Mouse (Mus musculus) spleen, adult 2 months (tissue): Measurements from ENCODE around the gene Orai1. TPM values are rescaled to one million over a fixed set of nuclear protein-coding genes. Genes with fewer than 3 reads are reported as not detected.

ENCODE experiments used
- DNase-seq, 2 experiments: peaks; one replicate each; pipeline versions ENCODE4 v3.0.0 to v3.0.0-alpha.2; 2012 to 2021; ENCODE audit warnings: low spot score in 2 of 2, low read depth in 1 of 2
- H3K27ac ChIP-seq: fragments of 200-500 bp; 2 replicates; pipeline ENCODE4 v1.5.1; 2012; ENCODE audit warnings: low read length, inconsistent platforms; ENCODE audit not compliant: insufficient read depth
- H3K27me3 ChIP-seq: fragments of 200-500 bp; 2 replicates; pipeline ENCODE4 v1.6.1; 2012; ENCODE audit warnings: mild to moderate bottlenecking, moderate library complexity, low read length, inconsistent platforms; ENCODE audit not compliant: control insufficient read depth, insufficient read depth
- H3K36me3 ChIP-seq: fragments of 200-500 bp; 2 replicates; pipeline ENCODE4 v1.6.1; 2012; ENCODE audit warnings: mild to moderate bottlenecking, low read length, inconsistent platforms; ENCODE audit not compliant: control insufficient read depth, insufficient read depth
- H3K4me1 ChIP-seq: fragments of 200-500 bp; 2 replicates; pipeline ENCODE4 v1.6.1; 2011; ENCODE audit warnings: inconsistent platforms; ENCODE audit not compliant: control insufficient read depth, insufficient read depth, insufficient read length
- H3K4me3 ChIP-seq: fragments of 200-500 bp; 2 replicates; pipeline ENCODE4 v1.5.1; 2011; ENCODE audit warnings: mild to moderate bottlenecking, inconsistent platforms; ENCODE audit not compliant: insufficient read depth, insufficient read length; ENCODE audit errors: extremely low read depth
- CTCF ChIP-seq: fragments of 200-500 bp; IDR thresholded peaks from 2 replicates; pipeline ENCODE4 v1.5.1; 2011; ENCODE audit warnings: mild to moderate bottlenecking, inconsistent platforms; ENCODE audit not compliant: insufficient read depth, insufficient read length, insufficient replicate concordance; ENCODE audit errors: extremely low read depth
- POLR2A ChIP-seq: fragments of 200-500 bp; IDR thresholded peaks from 2 replicates; pipeline ENCODE4 v1.6.1; 2011; ENCODE audit warnings: low read depth, low read length, inconsistent platforms
- WGBS: fragments of 180-500 bp; shearing (Covaris S2); methylation state at CpG from one replicate; pipeline ENCODE4 v1.1.7; 2018; 5-methylcytosine and 5-hydroxymethylcytosine counted together
- polyA plus RNA-seq: library from polyadenylated mRNA; depleted of rRNA; stranded (reverse); fragments of >200 nt; gene quantifications from 2 replicates; pipeline ENCODE4 v1.2.3, GENCODE M21; 2012

The Orai1 gene
- polyA plus RNA-seq, 1 experiment: 52.3 TPM

- 8% methylated on average over 6 of the region's 6 CpGs for WGBS
- peak in 1 of 2 experiments; percentile 63 for DNase-seq
- Histone ChIP-seq H3K27me3 (no peaks in the 10 kb centered on the region), H3K27ac (no peak overlapping the region), H3K4me3 (no peak overlapping the region), H3K4me1 (no peaks in the 10 kb centered on the region), H3K36me3 (no peaks in the 10 kb centered on the region)
- TF ChIP-seq CTCF: no peak
- no peak for TF ChIP-seq POLR2A
Observed at GRCm38 (mm10) chr5:123067395-123067995, 52.6 kb downstream of the Orai1 start.

GRCm38 (mm10) chr5:123068115-123068514, 53.2 kb downstream of the Orai1 start, which contains the start of gene Tmem120b:
Gene Tmem120b, plus strand, starts transcription at chr5:123068415.
- no peak for DNase-seq
- TF ChIP-seq CTCF (no peak), POLR2A (no peak)
- Histone ChIP-seq H3K4me3 (no peak within 1 kb of the TSS), H3K27ac (no peak within 1 kb of the TSS), H3K4me1 (no peaks in the 10 kb centered on the region), H3K36me3 (no peaks in the 10 kb centered on the region), H3K27me3 (no peaks in the 10 kb centered on the region)
- 84% methylated on average over 12 of the region's 12 CpGs for WGBS

DNA sequence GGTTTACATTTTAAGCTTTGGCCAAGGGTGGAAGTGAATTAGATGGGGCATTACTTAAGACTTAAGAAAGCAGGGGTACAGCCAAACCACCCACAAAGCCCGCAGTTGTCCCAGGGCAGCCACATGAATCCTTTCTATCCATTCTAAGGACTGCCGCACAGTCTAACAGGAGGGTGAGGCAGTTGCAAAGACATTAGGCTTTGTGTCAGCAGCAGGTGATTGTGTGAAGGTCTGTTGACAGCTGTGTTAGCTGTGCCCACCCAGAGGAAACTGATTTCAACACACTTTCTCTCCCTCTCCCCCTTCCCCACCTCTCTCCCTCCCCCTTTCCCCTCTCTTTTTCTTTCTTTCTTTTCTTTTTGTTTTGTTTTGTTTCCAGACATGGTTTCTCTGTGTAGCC, 53.8 kb downstream of the Orai1 start:
- no peak for DNase-seq
- no peak for TF ChIP-seq POLR2A
- no peak for TF ChIP-seq CTCF
- no peaks in the 10 kb centered on the region for H3K27me3 ChIP-seq
- no peak overlapping the region for H3K4me3 ChIP-seq
- WGBS: 94% methylated on average over 2 of the region's 2 CpGs
- no peak overlapping the region for H3K27ac ChIP-seq
- no peaks in the 10 kb centered on the region for H3K36me3 ChIP-seq
- H3K4me1 ChIP-seq: no peaks in the 10 kb centered on the region

GRCm38 (mm10) chr5:123075576-123076418, 60.9 kb downstream of the Orai1 start:
- Histone ChIP-seq H3K36me3 (no peaks in the 10 kb centered on the region), H3K4me3 (peak overlapping the region; percentile 75), H3K4me1 (peaks cover 10% of the 10 kb centered on the region; the same call in 1 of the 2 replicates), H3K27me3 (no peaks in the 10 kb centered on the region), H3K27ac (peak overlapping the region; percentile 2; the same call in 1 of the 2 replicates)
- 7% methylated on average over 45 of the region's 45 CpGs for WGBS
- DNase-seq: peak; percentile 70 to 94
- TF ChIP-seq POLR2A: no peak; the same call in 1 of the 2 replicates
- no peak for TF ChIP-seq CTCF

DNA sequence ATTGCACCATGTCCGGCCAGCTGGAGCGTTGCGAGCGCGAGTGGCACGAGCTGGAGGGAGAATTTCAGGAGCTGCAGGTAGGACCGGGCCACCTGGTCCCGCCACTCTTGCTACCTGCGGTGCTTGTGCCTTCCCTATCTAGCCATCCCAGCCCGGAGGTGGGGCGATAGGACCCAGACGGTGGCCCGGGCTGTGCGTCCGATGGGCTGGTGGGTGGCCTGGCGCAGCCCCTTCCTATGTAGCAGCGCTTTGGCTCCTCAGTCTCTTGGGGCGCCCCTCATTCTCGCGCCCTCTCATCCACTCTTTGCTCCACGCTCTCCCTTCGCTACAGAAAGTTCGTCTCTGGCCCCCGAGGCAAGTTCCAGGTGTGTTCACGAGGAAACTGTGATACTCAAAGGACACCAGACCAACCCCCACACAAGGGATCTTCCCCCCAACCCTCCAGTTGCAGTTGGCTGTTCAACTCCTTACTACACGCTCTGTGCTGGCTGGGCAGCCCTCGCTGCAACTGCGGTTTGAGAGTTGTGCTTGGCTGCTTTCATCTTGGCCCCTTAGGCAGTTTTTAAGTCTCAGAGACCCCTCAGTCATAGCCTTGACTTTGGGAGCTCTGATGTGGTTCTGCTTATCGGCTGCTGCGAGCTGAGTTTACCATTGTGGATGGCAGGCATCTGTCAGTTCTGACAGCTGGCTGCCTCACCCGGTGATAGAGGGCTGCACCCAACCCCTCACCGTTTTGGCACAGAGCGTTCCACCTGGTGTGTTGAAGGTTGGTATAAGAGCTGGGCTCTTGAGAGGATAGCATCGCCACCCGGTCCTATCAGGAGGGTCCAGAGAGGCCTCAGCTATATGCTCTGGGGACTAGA, 61.8 kb downstream of the Orai1 start:
- TF ChIP-seq CTCF (no peak), POLR2A (no peak)
- Histone ChIP-seq H3K36me3 (no peaks in the 10 kb centered on the region), H3K27ac (peak overlapping the region; percentile 1; the same call in 1 of the 2 replicates), H3K27me3 (no peaks in the 10 kb centered on the region), H3K4me3 (peak overlapping the region; percentile 75), H3K4me1 (peaks cover 10% of the 10 kb centered on the region; the same call in 1 of the 2 replicates)
- DNase-seq: no peak
- whole genome bisulfite sequencing: 2% methylated on average over 35 of the region's 35 CpGs

DNA sequence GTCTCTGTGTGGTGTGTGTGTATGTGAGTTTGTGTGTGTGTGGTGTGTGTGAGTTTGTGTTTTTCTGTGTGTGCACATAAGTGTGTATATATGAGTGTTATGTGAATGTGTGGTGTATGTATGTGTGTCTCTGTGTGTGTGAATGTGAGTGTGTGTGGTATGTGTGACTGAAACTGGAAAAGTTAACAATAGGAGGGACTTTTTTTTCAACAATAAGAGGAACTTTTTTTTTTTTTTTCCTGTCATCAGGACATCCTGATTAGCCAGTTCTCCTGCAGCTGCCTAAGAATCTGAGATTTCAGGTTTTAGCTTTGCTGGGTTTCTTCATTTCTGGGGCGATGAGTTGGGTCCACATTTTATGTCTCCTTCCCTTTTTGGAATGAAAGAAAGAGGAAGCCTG, 64.7 kb downstream of the Orai1 start:
- no peak for DNase-seq
- no peak overlapping the region for H3K27ac ChIP-seq
- H3K36me3 ChIP-seq: no peaks in the 10 kb centered on the region
- no peak for TF ChIP-seq POLR2A
- no peak for TF ChIP-seq CTCF
- no peaks in the 10 kb centered on the region for H3K27me3 ChIP-seq
- H3K4me3 ChIP-seq: no peak overlapping the region
- H3K4me1 ChIP-seq: peaks cover 10% of the 10 kb centered on the region; the same call in 1 of the 2 replicates
- WGBS: 46% methylated on average over 1 of the region's 1 CpGs
